Mouse (Mus musculus) intestine, embryonic 14.5 days (tissue): ENCODE measurements around the gene Mrpl38. TPM values are rescaled to one million over a fixed set of nuclear protein-coding genes. Genes with fewer than 3 reads are reported as not detected.

Experiments used
- ATAC-seq: fragments of 200-750 bp; cut with Nextera tagmentation; replicated peaks from 2 replicates; pipeline ENCODE4 v1.8.0; 2017; ENCODE audit warnings: low read depth, moderate number of reproducible peaks, moderate TSS enrichment, moderate library complexity; ENCODE audit not compliant: low FRiP score, low TSS enrichment
- DNase-seq: peaks from one replicate; pipeline ENCODE4 v3.0.0-alpha.2; 2018; ENCODE audit warnings: low spot score
- H3K27ac ChIP-seq: fragments of 300-500 bp; sonication (generic); 2 replicates; pipeline ENCODE4 v1.5.1; 2014; ENCODE audit warnings: low read depth, mild to moderate bottlenecking, control low read depth
- H3K27me3 ChIP-seq: fragments of 300-500 bp; sonication (generic); replicated peaks from 2 replicates; pipeline ENCODE4 v1.6.1; 2014; ENCODE audit warnings: low read length, control low read depth; ENCODE audit not compliant: control insufficient read depth, insufficient read depth
- H3K36me3 ChIP-seq: fragments of 300-500 bp; sonication (generic); 2 replicates; pipeline ENCODE4 v1.6.1; 2014; ENCODE audit warnings: low read length, control low read depth; ENCODE audit not compliant: control insufficient read depth, insufficient read depth
- H3K4me1 ChIP-seq: fragments of 300-500 bp; sonication (generic); replicated peaks from 2 replicates; pipeline ENCODE4 v1.6.1; 2014; ENCODE audit warnings: low read length, control low read depth, mixed read lengths; ENCODE audit not compliant: control insufficient read depth, insufficient read depth
- H3K4me2 ChIP-seq: fragments of 300-500 bp; sonication (generic); 2 replicates; pipeline ENCODE4 v1.6.1; 2014; ENCODE audit warnings: low read length
- H3K4me3 ChIP-seq: fragments of 300-500 bp; sonication (generic); 2 replicates; pipeline ENCODE4 v1.5.1; 2014; ENCODE audit warnings: low read depth, low read length, control low read depth, mixed read lengths
- H3K9ac ChIP-seq: fragments of 300-500 bp; sonication (generic); 2 replicates; pipeline ENCODE4 v1.6.1; 2014; ENCODE audit warnings: mild to moderate bottlenecking, low read length
- H3K9me3 ChIP-seq: fragments of 300-500 bp; sonication (generic); 2 replicates; pipeline ENCODE4 v1.6.1; 2016; ENCODE audit warnings: low read length, control low read depth; ENCODE audit not compliant: control insufficient read depth
- WGBS: fragments of 180-500 bp; shearing (Covaris S2); extraction: QIAGEN DNeasy Blood & Tissue Kit; methylation state at CpG from one replicate; pipeline ENCODE4 v1.1.7; 2014; 5-methylcytosine and 5-hydroxymethylcytosine counted together
- polyA plus RNA-seq: library from polyadenylated mRNA; unstranded; fragments of >200 nt; fragmentation: Nextera tagmentation; extraction: Ambion mirVana; gene quantifications from 2 replicates; pipeline ENCODE4 v1.2.1, GENCODE M21; 2014

Gene Mrpl38
- polyA plus RNA-seq, 1 experiment from 2014 or later: 111 TPM

DNA sequence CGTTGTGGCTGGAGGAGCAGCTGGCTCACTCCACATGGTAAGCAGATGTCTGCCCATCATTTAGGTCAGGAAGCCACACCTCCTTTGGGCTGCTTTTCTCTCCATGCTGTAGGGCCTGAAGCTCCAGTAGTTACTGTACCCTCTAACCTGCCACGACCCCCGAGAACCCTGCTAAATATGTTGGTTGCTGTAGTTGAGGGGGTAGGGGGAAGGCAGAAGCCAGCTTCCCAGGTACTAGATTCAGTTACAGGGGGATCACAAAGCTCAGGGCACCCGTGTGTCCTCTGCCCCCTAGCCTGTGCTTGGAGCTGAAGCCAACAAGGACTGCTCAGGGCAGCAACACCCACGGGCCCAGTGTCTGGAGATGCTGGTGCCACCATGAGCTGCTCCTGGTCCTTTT lies 5.2 kb downstream of the Mrpl38 start:
- no peaks in the 10 kb centered on the region for H3K9me3 ChIP-seq
- H3K27me3 ChIP-seq: no peaks in the 10 kb centered on the region
- H3K27ac ChIP-seq: no peak overlapping the region
- H3K4me1 ChIP-seq: peaks cover 15% of the 10 kb centered on the region
- peaks cover 35% of the 10 kb centered on the region for H3K36me3 ChIP-seq
- H3K4me3 ChIP-seq: no peak overlapping the region
- DNase-seq (no peak), ATAC-seq (no peak)
- WGBS: 77% methylated on average over 5 of the region's 5 CpGs
- no peak overlapping the region for H3K9ac ChIP-seq
- no peak overlapping the region for H3K4me2 ChIP-seq

DNA sequence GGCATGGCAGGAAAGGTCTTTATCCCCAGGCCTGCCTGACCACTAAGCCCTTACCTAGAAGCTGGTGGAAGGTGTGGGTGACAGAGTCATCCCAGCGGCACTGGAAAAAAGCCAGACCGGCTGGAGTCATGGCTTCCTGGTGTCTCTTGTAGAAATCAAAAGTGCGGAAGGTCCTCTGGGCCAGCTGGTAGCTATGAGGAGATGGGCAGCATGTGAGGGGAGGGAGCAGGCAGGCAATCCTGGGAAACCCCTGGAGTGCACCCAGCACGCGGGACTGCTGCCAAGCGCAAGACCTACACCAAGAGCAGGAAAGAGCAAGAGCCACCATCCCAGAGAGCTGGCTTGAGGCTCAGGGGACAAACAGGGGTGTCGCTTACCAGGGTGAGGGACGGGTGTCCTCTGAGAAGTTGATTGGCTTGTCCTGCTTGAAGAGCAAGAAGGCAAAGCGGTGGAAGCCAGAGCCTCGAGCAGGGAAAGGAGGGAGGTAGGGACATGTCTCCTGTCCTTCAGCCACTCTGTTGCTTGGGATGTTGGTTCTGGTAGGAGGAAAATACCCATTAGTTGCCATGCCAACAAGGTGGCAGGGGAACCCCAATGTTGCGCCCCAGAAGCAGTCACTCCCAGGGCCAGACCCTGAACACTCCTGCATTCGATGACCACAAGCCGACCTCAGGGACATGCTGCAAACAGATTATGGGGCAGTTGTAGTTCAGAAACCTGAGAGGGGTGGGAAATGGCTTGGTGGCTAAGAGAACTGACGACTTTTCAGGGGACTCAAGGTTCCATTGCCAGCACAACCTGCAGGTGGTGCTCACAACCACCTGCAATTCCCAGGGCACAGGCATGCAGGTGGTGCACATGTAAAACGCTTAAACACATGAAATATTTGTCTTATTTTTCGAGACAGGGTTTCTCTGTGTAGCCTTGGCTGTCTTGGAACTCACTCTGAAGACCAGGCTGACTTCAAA lies 6.0 kb downstream of the Mrpl38 start:
- peaks cover 35% of the 10 kb centered on the region for H3K36me3 ChIP-seq
- no peaks in the 10 kb centered on the region for H3K9me3 ChIP-seq
- DNase-seq (no peak), ATAC-seq (no peak)
- H3K27me3 ChIP-seq: no peaks in the 10 kb centered on the region
- 80% methylated on average over 16 of the region's 16 CpGs for WGBS
- H3K27ac ChIP-seq: no peak overlapping the region
- peaks cover 14% of the 10 kb centered on the region for H3K4me1 ChIP-seq
- no peak overlapping the region for H3K4me3 ChIP-seq
- H3K9ac ChIP-seq: no peak overlapping the region
- H3K4me2 ChIP-seq: no peak overlapping the region

DNA sequence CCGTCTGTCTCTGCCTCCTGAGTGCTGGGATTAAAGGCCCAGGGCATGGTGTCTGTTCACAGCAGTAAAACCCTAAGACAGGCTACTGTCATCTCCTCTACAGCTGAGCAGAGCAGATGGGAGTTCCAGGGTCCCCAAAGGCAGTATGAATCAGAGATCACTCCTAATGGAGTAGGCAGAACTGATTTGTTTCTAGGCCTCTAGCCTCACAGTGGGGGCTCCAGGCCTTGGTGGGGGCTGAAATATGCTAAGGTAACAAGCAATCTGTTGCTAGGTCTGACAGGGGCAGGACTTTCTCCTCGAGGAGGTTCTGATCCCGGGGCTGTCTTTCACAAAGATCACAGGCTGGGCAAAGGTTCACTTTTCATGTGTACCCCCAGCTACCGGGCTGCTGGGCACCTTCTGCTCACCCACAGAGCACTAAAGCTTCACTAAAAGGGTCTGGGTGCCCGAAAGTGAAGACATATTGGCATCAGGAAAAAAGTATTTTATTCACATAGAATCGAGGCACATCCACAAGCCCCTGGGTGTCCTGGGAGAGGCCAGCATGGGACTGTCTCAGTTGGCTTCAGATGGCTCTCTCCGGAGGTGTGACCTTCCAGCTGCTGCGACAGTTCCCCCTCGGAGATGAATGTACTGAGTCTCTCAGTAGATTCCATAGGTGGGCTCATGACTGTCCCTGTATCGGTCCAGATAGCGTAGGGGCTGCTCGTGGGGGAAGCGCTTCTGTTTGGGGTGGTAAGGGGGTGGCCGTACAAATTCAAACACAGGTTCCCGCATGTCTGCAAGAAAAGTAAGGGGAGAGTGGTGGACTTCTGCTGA lies 7.1 kb downstream of the Mrpl38 start:
- Histone ChIP-seq H3K9ac (peak overlapping the region; percentile 67), H3K36me3 (peaks cover 37% of the 10 kb centered on the region), H3K4me2 (peak overlapping the region; percentile 50), H3K4me1 (peaks cover 18% of the 10 kb centered on the region), H3K4me3 (peak overlapping the region; percentile 43; the same call in 1 of the 2 replicates), H3K27ac (peak overlapping the region; percentile 84), H3K27me3 (no peaks in the 10 kb centered on the region), H3K9me3 (no peaks in the 10 kb centered on the region)
- ATAC-seq (no peak), DNase-seq (peak; percentile 67)
- WGBS: 78% methylated on average over 15 of the region's 15 CpGs

DNA sequence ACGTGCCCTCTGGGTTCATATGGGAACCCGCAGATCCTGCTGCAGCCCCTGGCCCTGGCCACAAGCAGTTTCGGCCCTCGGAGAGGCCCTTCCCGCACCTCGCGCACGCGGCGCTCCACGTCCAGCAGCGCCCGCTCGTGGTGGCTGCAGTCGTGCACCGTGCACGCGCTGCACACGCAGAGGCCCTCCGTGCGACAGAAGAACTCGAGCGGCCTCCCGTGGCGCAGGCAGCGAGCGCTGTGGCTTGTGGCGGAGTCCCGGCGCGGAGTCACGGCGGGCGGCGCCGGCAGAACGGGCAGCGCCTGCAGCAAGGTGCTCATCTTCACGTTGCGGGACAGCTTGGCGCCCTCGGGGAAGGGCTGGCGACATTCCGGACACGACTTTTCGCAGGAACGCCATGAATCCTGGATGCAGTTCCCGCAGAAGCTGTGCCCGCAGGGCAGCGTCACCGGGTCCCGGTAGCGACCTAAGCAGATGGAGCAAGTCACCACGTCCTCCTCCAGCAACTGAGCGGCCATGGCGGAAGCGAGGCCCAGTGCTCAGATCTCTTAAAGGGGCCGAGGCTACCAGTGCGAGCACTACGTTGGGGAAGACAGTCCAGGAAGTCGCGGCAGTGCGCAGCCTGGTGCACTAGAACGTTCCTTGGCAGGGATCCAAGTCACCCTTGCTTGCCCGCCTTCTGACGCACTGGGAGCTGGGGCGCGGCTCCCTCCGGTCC lies 8.0 kb downstream of the Mrpl38 start, which contains the start of gene Trim65:
TSS of gene Trim65 (minus strand) at position 641 of the 718 bp plus-strand sequence.
- Histone ChIP-seq H3K27ac (peak within 1 kb of the TSS; percentile 84), H3K4me3 (peak within 1 kb of the TSS; percentile 43), H3K9me3 (no peaks in the 10 kb centered on the region), H3K27me3 (no peaks in the 10 kb centered on the region), H3K4me1 (peaks cover 18% of the 10 kb centered on the region), H3K4me2 (peak within 1 kb of the TSS; percentile 50), H3K36me3 (peaks cover 43% of the 10 kb centered on the region), H3K9ac (peak within 1 kb of the TSS; percentile 67)
- DNase-seq (peak; percentile 93), ATAC-seq (peak; percentile 82)
- under 1% methylated on average over 69 of the region's 69 CpGs for WGBS

DNA sequence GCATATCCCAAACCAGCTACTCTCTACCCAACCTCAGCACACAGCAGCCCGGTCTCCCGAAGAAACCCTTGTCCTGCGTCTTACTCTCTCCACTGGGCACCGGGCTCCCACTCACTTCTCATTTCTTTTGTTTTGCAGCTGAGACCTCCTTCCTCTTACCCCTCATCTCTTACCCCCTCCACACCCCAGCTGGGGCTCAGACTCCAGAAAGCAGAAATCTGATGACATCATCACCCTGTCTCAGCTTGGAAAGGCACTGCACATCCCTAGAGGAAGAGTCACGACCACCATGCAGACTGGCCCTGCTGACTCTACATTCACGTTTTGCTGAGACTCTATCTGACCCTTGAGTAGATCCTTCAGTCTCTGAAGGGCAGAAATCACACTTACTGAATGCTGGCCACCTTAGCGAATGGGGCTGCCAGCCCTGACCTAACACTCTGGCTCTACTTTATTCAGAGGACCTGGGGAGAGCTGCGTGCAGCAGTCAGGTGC lies 8.6 kb downstream of the Mrpl38 start:
- peak; percentile 24; the same call in 1 of the 2 replicates for ATAC-seq
- WGBS: 42% methylated on average over 8 of the region's 8 CpGs
- Histone ChIP-seq H3K4me2 (peak overlapping the region; percentile 50), H3K27me3 (no peaks in the 10 kb centered on the region), H3K36me3 (peaks cover 46% of the 10 kb centered on the region), H3K4me1 (peaks cover 18% of the 10 kb centered on the region), H3K9me3 (no peaks in the 10 kb centered on the region), H3K9ac (peak overlapping the region; percentile 67), H3K4me3 (peak overlapping the region; percentile 43), H3K27ac (peak overlapping the region; percentile 84)
- DNase-seq: no peak

DNA sequence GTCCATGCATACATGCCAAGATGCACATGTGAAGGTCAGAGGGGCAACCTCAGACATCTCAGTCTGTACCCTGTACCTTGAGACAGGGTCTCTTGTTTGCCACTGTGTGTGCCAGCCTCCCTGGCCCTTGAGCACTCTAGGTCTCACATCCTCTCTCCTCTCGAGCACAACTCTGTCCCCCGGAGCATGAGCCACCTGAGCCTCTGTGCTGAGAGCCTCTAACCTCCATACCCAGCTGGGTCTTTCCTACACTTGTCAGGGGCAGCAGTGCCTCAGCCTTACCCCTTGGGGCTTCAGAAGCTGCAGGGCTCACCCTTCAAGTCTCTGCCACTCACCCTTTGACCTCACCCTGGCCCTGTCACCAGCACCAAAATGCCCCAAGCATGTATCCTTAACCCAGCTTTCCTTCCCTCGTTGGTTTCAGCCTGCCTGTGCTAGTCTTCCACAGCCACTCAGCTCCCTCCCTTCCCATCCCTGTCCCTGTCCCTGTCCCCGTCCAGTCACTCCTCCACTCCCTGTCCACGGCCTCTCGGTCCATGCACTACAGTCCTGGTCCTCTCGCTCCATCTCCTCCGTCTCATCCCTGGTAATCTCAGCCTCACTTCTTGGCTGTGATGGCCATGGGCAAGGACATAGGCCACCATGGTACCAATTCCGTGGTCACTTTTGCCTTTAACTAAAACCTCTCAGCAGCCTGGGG lies 9.4 kb downstream of the Mrpl38 start:
- no peaks in the 10 kb centered on the region for H3K9me3 ChIP-seq
- peak overlapping the region; percentile 50 for H3K4me2 ChIP-seq
- 86% methylated on average over 9 of the region's 9 CpGs for WGBS
- no peaks in the 10 kb centered on the region for H3K27me3 ChIP-seq
- no peak for ATAC-seq
- H3K36me3 ChIP-seq: peaks cover 38% of the 10 kb centered on the region
- H3K4me1 ChIP-seq: peaks cover 18% of the 10 kb centered on the region
- H3K9ac ChIP-seq: peak overlapping the region; percentile 67; the same call in 1 of the 2 replicates
- peak overlapping the region; percentile 43; the same call in 1 of the 2 replicates for H3K4me3 ChIP-seq
- H3K27ac ChIP-seq: no peak overlapping the region
- DNase-seq: no peak

DNA sequence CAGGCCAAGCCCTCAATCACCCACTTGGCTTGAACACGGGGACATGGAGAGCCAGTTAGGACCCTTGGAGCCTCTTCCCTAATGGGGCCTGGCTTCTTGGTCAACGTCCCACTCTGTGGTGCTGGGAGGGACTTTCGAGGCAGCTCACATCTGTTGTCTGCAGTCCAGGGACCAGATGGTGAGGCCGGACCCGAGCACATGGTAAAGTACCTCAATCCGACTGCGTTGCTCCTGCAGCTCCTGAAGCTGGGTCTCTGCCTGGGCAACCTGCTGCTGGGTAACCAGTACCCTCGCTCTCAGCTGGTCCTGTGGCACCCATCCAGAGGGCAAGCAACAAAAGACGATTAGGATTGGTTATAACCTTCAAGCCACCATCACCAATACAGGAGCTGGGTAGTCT lies 10.7 kb downstream of the Mrpl38 start:
- no peaks in the 10 kb centered on the region for H3K9me3 ChIP-seq
- H3K27me3 ChIP-seq: no peaks in the 10 kb centered on the region
- H3K4me1 ChIP-seq: peaks cover 18% of the 10 kb centered on the region
- H3K9ac ChIP-seq: no peak overlapping the region
- H3K4me3 ChIP-seq: no peak overlapping the region
- ATAC-seq (no peak), DNase-seq (no peak)
- H3K27ac ChIP-seq: no peak overlapping the region
- WGBS: 66% methylated on average over 9 of the region's 9 CpGs
- peaks cover 30% of the 10 kb centered on the region for H3K36me3 ChIP-seq
- H3K4me2 ChIP-seq: peak overlapping the region; percentile 30; the same call in 1 of the 2 replicates
